Mouse (Mus musculus) heart, postnatal 4 days (tissue): ENCODE data around the gene Olfr1497. TPM values are rescaled to one million over a fixed set of nuclear protein-coding genes. Genes with fewer than 3 reads are reported as not detected.
"Not testable (repeated sequence)": the region's sequence is repeated elsewhere in the genome, so short reads cannot be mapped to it uniquely, and the experiment has no call there.

ENCODE experiments used
- DNase-seq: peaks from one replicate; pipeline ENCODE4 v3.0.0; 2021
- total RNA-seq, 2 experiments: library from RNA; stranded (reverse); gene quantifications; 2 replicates each; pipeline ENCODE4 v1.2.3; 2021

The Olfr1497 gene
- total RNA-seq = not detected

GRCm38 (mm10) chr19:13798102-13798501, at the start of gene Olfr1497:
TSS of gene Olfr1497 (minus strand) at chr19:13798202.
- no peak for DNase-seq

GRCm38 (mm10) chr19:13830388-13830787, 32.4 kb upstream of the Olfr1497 start, which contains the start of gene Olfr1500:
TSS of gene Olfr1500 (minus strand) at chr19:13830488.
- no peak for DNase-seq

GRCm38 (mm10) chr19:13828447-13828846, 30.4 kb upstream of the Olfr1497 start:
- no peak for DNase-seq

DNA sequence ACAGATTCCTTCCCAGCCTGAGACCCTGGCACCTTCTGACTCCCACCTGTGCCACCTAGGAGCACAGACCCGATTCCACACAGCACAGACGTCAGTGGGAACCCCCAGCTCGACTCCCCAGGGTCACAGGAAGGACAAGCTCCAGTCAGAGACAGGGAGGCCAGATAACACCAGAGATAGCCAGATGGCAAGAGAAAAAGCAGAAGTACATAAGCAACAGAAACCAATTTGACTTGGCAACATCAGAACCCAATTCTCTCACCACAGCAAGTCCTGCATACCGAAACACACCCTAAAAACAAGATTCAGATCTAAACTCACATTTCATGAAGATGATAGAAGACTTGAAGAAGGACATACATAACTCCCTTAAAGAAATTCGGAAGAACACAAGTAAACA, 22.8 kb upstream of the Olfr1497 start:
- no peak for DNase-seq

DNA sequence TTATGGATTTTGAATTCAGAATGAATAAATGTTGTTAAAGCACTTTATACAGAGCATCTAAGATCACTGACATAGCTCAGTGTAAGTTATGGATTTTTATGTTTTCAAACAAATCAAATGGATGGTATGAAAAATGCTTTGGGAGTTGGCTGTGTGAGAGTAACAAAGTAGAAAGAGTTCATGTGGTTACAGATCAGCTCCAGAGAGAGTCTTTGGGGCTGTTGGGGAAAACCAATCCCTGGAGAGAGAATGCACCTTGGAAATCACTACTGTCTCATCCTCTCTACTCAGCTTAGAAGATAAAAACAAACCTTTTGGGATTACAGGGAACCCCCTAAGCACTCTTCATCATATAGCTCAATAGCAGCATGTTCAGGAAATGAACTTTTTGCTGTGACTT, 21.3 kb upstream of the Olfr1497 start, which contains the start of gene Olfr1499:
TSS of gene Olfr1499 (minus strand) at position 101 of the 400 bp plus-strand sequence.
- DNase-seq = no peak

GRCm38 (mm10) chr19:13818827-13819226, 20.8 kb upstream of the Olfr1497 start:
- no peak for DNase-seq

GRCm38 (mm10) chr19:13812823-13813222, 14.8 kb upstream of the Olfr1497 start:
- DNase-seq = no peak

GRCm38 (mm10) chr19:13805486-13805885, 7.5 kb upstream of the Olfr1497 start:
- DNase-seq = not testable (repeated sequence)

- no peak for DNase-seq
Measured at GRCm38 (mm10) chr19:13777578-13777977, 20.4 kb downstream of the Olfr1497 start, which contains the start of gene Olfr1496. TSS of gene Olfr1496 (plus strand) at chr19:13777878.

DNA sequence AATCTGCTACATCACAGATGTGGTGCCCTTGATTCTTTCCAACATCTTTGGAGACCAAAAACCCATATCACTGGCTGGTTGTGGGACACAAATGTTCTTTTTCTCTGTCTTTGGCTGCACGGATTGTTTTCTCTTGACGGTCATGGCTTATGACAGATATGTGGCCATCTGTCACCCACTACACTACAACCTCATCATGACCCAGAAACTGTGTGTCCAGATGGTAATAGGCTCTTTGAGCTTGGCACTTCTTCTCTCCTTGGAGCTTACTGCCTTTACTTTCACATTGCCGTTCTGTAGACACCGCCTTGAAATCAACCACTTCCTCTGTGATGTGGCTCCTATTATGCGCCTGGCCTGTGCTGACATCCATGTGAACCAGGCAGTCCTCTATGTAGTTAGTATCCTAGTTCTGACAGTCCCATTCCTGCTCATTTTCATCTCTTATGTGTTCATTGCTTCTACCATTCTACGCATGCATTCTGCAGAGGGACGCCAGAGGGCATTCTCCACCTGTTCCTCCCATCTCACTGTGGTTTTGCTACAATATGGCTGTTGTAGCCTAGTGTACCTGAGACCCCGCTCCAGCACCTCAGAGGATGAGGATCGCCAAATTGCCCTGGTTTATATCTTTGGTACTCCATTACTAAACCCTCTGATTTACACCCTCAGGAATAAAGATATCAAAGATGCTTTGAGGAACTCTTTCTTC, 29.3 kb downstream of the Olfr1497 start:
- DNase-seq = no peak

DNA sequence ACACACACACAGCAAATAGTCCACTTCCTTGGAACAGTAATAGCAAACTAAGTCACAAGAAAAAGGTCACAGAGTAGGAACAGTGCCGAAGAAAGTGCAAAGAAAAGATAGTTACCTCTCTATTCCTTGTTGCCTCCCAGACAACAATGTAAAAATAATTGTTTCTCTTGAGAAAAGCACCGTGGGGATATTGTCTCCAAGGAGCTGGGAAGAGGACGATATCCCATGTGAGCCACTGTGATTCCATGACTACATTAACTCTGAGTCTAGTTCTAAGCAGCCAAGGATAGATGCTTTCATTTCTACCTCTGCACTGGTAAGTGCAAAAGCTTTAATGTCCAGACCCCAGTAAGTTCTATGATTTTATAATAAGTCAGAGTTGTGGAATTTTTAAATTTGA, 33.7 kb downstream of the Olfr1497 start, which contains the start of gene Olfr1495:
TSS of gene Olfr1495 (plus strand) at position 301 of the 400 bp plus-strand sequence.
- DNase-seq = no peak

DNA sequence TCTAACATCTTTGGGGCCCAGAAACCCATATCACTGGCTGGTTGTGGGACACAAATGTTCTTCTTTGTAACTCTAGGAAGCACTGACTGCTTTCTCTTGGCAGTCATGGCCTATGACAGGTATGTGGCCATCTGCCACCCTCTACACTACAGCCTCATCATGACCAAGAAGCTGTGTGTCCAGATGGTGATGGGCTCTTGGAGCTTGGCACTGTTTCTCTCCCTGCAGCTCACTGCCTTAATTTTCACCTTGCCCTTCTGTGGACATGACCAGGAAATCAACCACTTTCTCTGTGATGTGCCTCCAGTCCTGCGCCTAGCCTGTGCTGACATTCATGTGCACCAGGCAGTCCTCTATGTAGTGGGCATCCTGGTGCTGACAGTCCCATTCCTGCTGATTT, 48.6 kb downstream of the Olfr1497 start:
- DNase-seq = no peak

Other genes starting within 250 kb of the Olfr1497 start
- gene Olfr1484, start 214.7 kb downstream of the Olfr1497 start, total RNA-seq = not detected
- not detected for gene Olfr1487, start 180.8 kb downstream of the Olfr1497 start, total RNA-seq
- not detected for gene Olfr1489, start 166.6 kb downstream of the Olfr1497 start, total RNA-seq
- gene Olfr1490, start 147.1 kb downstream of the Olfr1497 start, total RNA-seq = not detected
- not detected for gene Olfr1491, start 100.9 kb downstream of the Olfr1497 start, total RNA-seq
- gene Olfr1493-ps1, start 74.9 kb downstream of the Olfr1497 start, total RNA-seq = not detected
- not detected for gene Olfr1494, start 58.5 kb downstream of the Olfr1497 start, total RNA-seq
- gene Olfr1495, start 33.6 kb downstream of the Olfr1497 start, total RNA-seq = not detected
- not detected for gene Olfr1496, start 20.3 kb downstream of the Olfr1497 start, total RNA-seq
- gene Olfr1499, start 21.2 kb upstream of the Olfr1497 start, total RNA-seq = not detected
- gene Olfr1500, start 32.3 kb upstream of the Olfr1497 start, total RNA-seq = not detected
- gene Olfr1501, start 52.5 kb upstream of the Olfr1497 start, total RNA-seq = not detected
- gene Olfr1502, start 63.6 kb upstream of the Olfr1497 start, total RNA-seq = not detected
- not detected for gene Olfr1504, start 99.7 kb upstream of the Olfr1497 start, total RNA-seq
- gene Olfr1505, start 115.3 kb upstream of the Olfr1497 start, total RNA-seq = not detected